ENCODE assay signal across 8 mouse cellular contexts in genomic region chr12:100908298-100909034, GRCm38 (mm10). TPM values are rescaled to one million over a fixed set of nuclear protein-coding genes. Genes with fewer than 3 reads are reported as not detected.
DNase-seq lines count a peak whose midpoint lies in the region; ATAC-seq lines count a peak whose summit lies in the region.

No protein-coding gene starts in this region.

- H3K9me3 ChIP-seq in forebrain, embryonic 15.5 days, result no peaks in the 10 kb centered on the region
- no peaks in the 10 kb centered on the region for H3K9me3 ChIP-seq in liver, embryonic 16.5 days (replicated peaks; ENCODE audit: control insufficient read depth, low read length)

- 24% methylated on average over 9 of the region's 10 CpGs for WGBS in forebrain, embryonic 15.5 days
- WGBS in liver, embryonic 16.5 days (ENCODE audit: insufficient replicate concordance), result 23% methylated on average over 10 of the region's 10 CpGs

- no peaks in the 10 kb centered on the region for H3K27me3 ChIP-seq in forebrain, embryonic 15.5 days
- H3K27me3 ChIP-seq in liver, embryonic 16.5 days (ENCODE audit: control insufficient read depth, insufficient read depth, low read depth, low read length), result peaks cover 22% of the 10 kb centered on the region

- peaks cover 9% of the 10 kb centered on the region for H3K36me3 ChIP-seq in forebrain, embryonic 15.5 days
- peaks cover 3% of the 10 kb centered on the region for H3K36me3 ChIP-seq in liver, embryonic 16.5 days (ENCODE audit: control insufficient read depth, insufficient read depth)

- H3K4me3 ChIP-seq in forebrain, embryonic 15.5 days, result peak overlapping the region; percentile 42
- H3K4me3 ChIP-seq in liver, embryonic 16.5 days (ENCODE audit: low read depth, low read length), result no peak overlapping the region

- peak overlapping the region; percentile 46 for H3K9ac ChIP-seq in forebrain, embryonic 15.5 days (replicated peaks)
- H3K9ac ChIP-seq in liver, embryonic 16.5 days (ENCODE audit: low read depth, low read length), result no peak overlapping the region

- no peak for ATAC-seq in cerebellum, adult (ENCODE audit: insufficient number of reproducible peaks, low FRiP score, low TSS enrichment)
- ATAC-seq in forebrain, embryonic 15.5 days (replicated peaks), result peak; percentile 21; the same call in 1 of the 2 replicates
- ATAC-seq in liver, embryonic 16.5 days (ENCODE audit: low read depth), result no peak

- no peak overlapping the region for H3K27ac ChIP-seq in forebrain, embryonic 15.5 days (replicated peaks)
- H3K27ac ChIP-seq in liver, embryonic 16.5 days (ENCODE audit: low read length), result no peak overlapping the region

- peak; percentile 65 for DNase-seq in cerebellum, adult 9-10 months
- peak; percentile 80 for DNase-seq in A20 (ENCODE audit: low read depth, low spot score)
- no peak for DNase-seq in frontal cortex, postnatal 14 days (ENCODE audit: low spot score in 2 of 2)
- no peak for DNase-seq in gastrocnemius, postnatal 10 days
- DNase-seq in lung, postnatal 4 days, result no peak

- peaks cover 23% of the 10 kb centered on the region for H3K4me1 ChIP-seq in forebrain, embryonic 15.5 days
- H3K4me1 ChIP-seq in liver, embryonic 16.5 days (ENCODE audit: control insufficient read depth, low read depth, low read length), result no peaks in the 10 kb centered on the region

- H3K4me2 ChIP-seq in forebrain, embryonic 15.5 days (replicated peaks), result peak overlapping the region; percentile 63
- 0 out of 2 replicates have a peak overlapping the region, but pooled peaks have one; percentile 33 for H3K4me2 ChIP-seq in liver, embryonic 16.5 days (ENCODE audit: low read depth, low read length)

RNA-seq across cellular contexts. Expression of gene Gpr68, which starts 0.5 kb away (rescaled TPM):
- 1.1 and 1.2 TPM in 2 replicates for polyA plus RNA-seq in forebrain, embryonic 15.5 days (2015; fragmentation: Nextera tagmentation; extraction: Ambion mirVana)
- polyA plus RNA-seq in liver, embryonic 16.5 days (2015; fragmentation: Nextera tagmentation; extraction: Ambion mirVana), result 0.04 and 0.08 TPM in 2 replicates
- total RNA-seq in gastrocnemius, postnatal 10 days (2021), result under 1 TPM; 0.09 to 0.63 TPM

Comparison
In these comparisons a context has a peak if more than half of its experiments do, and no peak if none do; other contexts are left out.
1. DNase-seq: peak in cerebellum, adult 9-10 months (single experiment) and A20 (single experiment); none in frontal cortex, postnatal 14 days (0 of 2), gastrocnemius, postnatal 10 days (single experiment) and lung, postnatal 4 days (0 of 2).